Mouse (Mus musculus): ENCODE measurements around the gene Pdk1. TPM values are rescaled to one million over a fixed set of nuclear protein-coding genes. Genes with fewer than 3 reads are reported as not detected.

Pdk1 gene
- polyA plus RNA-seq, 1 experiment, result 1.2 TPM

- TF ChIP-seq TAL1 (IDR thresholded peaks at IDR 0.05; ENCODE audit: low read length) (no peak), GATA1 (IDR thresholded peaks at IDR 0.05; ENCODE audit: low read length) (no peak)
- Histone ChIP-seq H3K27me3 (ENCODE audit: control insufficient read depth) (no peaks in the 10 kb centered on the region), H3K36me3 (ENCODE audit: control insufficient read depth) (no peaks in the 10 kb centered on the region), H3K9me3 (ENCODE audit: control insufficient read depth, low read length) (no peaks in the 10 kb centered on the region), H3K4me3 (replicated peaks) (no peak overlapping the region), H3K4me1 (ENCODE audit: control insufficient read depth) (no peaks in the 10 kb centered on the region)
Measured at GRCm38 (mm10) chr2:71951212-71951611, 78.2 kb downstream of the Pdk1 start.

Other genes starting within 250 kb of the Pdk1 start
- 0.03 TPM in 1 of 2 replicates, not detected in the other for gene Itga6, start 127.6 kb upstream of the Pdk1 start, polyA plus RNA-seq (2012)
- gene Rapgef4, start 108.0 kb downstream of the Pdk1 start, polyA plus RNA-seq (2012), result 0.02 TPM in 1 of 2 replicates, not detected in the other